Mouse (Mus musculus): ENCODE results near the gene Spock2.

Spock2 gene

GRCm38 (mm10) chr10:60106146-60106530, at the start of gene Spock2:
Spock2 (plus strand) TSS chr10:60106219.
- DNase-seq (ENCODE audit: low spot score) = peak; percentile 67

GRCm38 (mm10) chr10:60062173-60062572, 43.8 kb upstream of the Spock2 start:
- no peak for DNase-seq (ENCODE audit: low spot score)

GRCm38 (mm10) chr10:60062931-60063330, 43.1 kb upstream of the Spock2 start:
- DNase-seq (ENCODE audit: low spot score) = no peak

GRCm38 (mm10) chr10:60066524-60066923, 39.5 kb upstream of the Spock2 start:
- peak; percentile 51 for DNase-seq (ENCODE audit: low spot score)

- DNase-seq (ENCODE audit: low spot score) = no peak
These were observed 30.9 kb upstream of the Spock2 start for GRCm38 (mm10) chr10:60075159-60075558.

- no peak for DNase-seq (ENCODE audit: low spot score)
These were observed 28.8 kb upstream of the Spock2 start for GRCm38 (mm10) chr10:60077226-60077625.

- no peak for DNase-seq (ENCODE audit: low spot score)
These were observed 28.1 kb upstream of the Spock2 start for GRCm38 (mm10) chr10:60077736-60078560.

GRCm38 (mm10) chr10:60078561-60078917, 27.5 kb upstream of the Spock2 start:
- peak; percentile 50 for DNase-seq (ENCODE audit: low spot score)

- no peak for DNase-seq (ENCODE audit: low spot score)
These were observed 25.8 kb upstream of the Spock2 start for GRCm38 (mm10) chr10:60080171-60080570.

GRCm38 (mm10) chr10:60080601-60080981, 25.4 kb upstream of the Spock2 start:
- DNase-seq (ENCODE audit: low spot score) = no peak

- no peak for DNase-seq (ENCODE audit: low spot score)
These were observed 24.8 kb upstream of the Spock2 start for GRCm38 (mm10) chr10:60080982-60081825.

GRCm38 (mm10) chr10:60081905-60082304, 24.1 kb upstream of the Spock2 start:
- no peak for DNase-seq (ENCODE audit: low spot score)

- DNase-seq (ENCODE audit: low spot score) = no peak
These were observed 22.0 kb upstream of the Spock2 start for GRCm38 (mm10) chr10:60084065-60084464.

GRCm38 (mm10) chr10:60092311-60092710, 13.7 kb upstream of the Spock2 start:
- no peak for DNase-seq (ENCODE audit: low spot score)

GRCm38 (mm10) chr10:60093751-60094150, 12.3 kb upstream of the Spock2 start:
- no peak for DNase-seq (ENCODE audit: low spot score)

- DNase-seq (ENCODE audit: low spot score) = no peak
These were observed 10.5 kb upstream of the Spock2 start for GRCm38 (mm10) chr10:60095558-60095957.

GRCm38 (mm10) chr10:60096302-60096701, 9.7 kb upstream of the Spock2 start:
- DNase-seq (ENCODE audit: low spot score) = no peak

GRCm38 (mm10) chr10:60097146-60097545, 8.9 kb upstream of the Spock2 start:
- no peak for DNase-seq (ENCODE audit: low spot score)

- DNase-seq (ENCODE audit: low spot score) = no peak
These were observed 8.2 kb upstream of the Spock2 start for GRCm38 (mm10) chr10:60097774-60098173.

- no peak for DNase-seq (ENCODE audit: low spot score)
These were observed 451 bp upstream of the Spock2 start for GRCm38 (mm10) chr10:60105391-60106145.

GRCm38 (mm10) chr10:60106531-60107186, 640 bp downstream of the Spock2 start:
- peak; percentile 49 for DNase-seq (ENCODE audit: low spot score)

- no peak for DNase-seq (ENCODE audit: low spot score)
These were observed 1.4 kb downstream of the Spock2 start for GRCm38 (mm10) chr10:60107448-60107847.
